Mouse (Mus musculus): ENCODE results near the gene Myo18a. TPM values are rescaled to one million over a fixed set of nuclear protein-coding genes. Genes with fewer than 3 reads are reported as not detected.
A peak's percentile ranks its signal among the peaks of the same experiment; 100 is the strongest.

The Myo18a gene
- polyA plus RNA-seq, 1 experiment from 2014 or later = 38.7 TPM

GRCm38 (mm10) chr11:77903761-77904160, 140.7 kb downstream of the Myo18a start:
- H3K9ac ChIP-seq (ENCODE audit: low read length) = no peak overlapping the region
- H3K27me3 ChIP-seq (ENCODE audit: control insufficient read depth, insufficient read depth, low read length) = no peaks in the 10 kb centered on the region

GRCm38 (mm10) chr11:77904707-77905106, 141.7 kb downstream of the Myo18a start:
- no peak overlapping the region for H3K4me2 ChIP-seq (replicated peaks; ENCODE audit: low read depth)
- WGBS = 55% methylated on average over 1 of the region's 1 CpGs
- no peaks in the 10 kb centered on the region for H3K27me3 ChIP-seq (ENCODE audit: control insufficient read depth, insufficient read depth, low read length)
- H3K9ac ChIP-seq (ENCODE audit: low read length) = no peak overlapping the region
- TF ChIP-seq EP300 (optimal IDR thresholded peaks at IDR 0.05) = no peak
- TF ChIP-seq CTCF (IDR thresholded peaks at IDR 0.05; ENCODE audit: low read depth) = no peak
- H3K9me3 ChIP-seq (ENCODE audit: control insufficient read depth, low read length) = no peaks in the 10 kb centered on the region
- H3K27ac ChIP-seq (replicated peaks) = no peak overlapping the region
- DNase-seq (ENCODE audit: low spot score) = no peak
- H3K4me3 ChIP-seq (ENCODE audit: low read depth, low read length) = no peak overlapping the region
- no peaks in the 10 kb centered on the region for H3K36me3 ChIP-seq (ENCODE audit: control insufficient read depth, insufficient read depth, low read length)
- H3K4me1 ChIP-seq (replicated peaks; ENCODE audit: control insufficient read depth, insufficient read depth) = no peaks in the 10 kb centered on the region; the same call in 1 of the 2 replicates
- ATAC-seq (ENCODE audit: low FRiP score, low TSS enrichment) = no peak

More at GRCm38 (mm10) chr11:77903761-77904160, 140.7 kb downstream of the Myo18a start:
- Histone ChIP-seq H3K36me3 (ENCODE audit: control insufficient read depth, insufficient read depth, low read length) (no peaks in the 10 kb centered on the region), H3K4me3 (ENCODE audit: low read depth, low read length) (no peak overlapping the region), H3K27ac (replicated peaks) (no peak overlapping the region), H3K9me3 (ENCODE audit: control insufficient read depth, low read length) (no peaks in the 10 kb centered on the region), H3K4me2 (replicated peaks; ENCODE audit: low read depth) (no peak overlapping the region), H3K4me1 (replicated peaks; ENCODE audit: control insufficient read depth, insufficient read depth) (no peaks in the 10 kb centered on the region; the same call in 1 of the 2 replicates)
- WGBS = 23% methylated on average over 3 of the region's 3 CpGs
- TF ChIP-seq EP300 (optimal IDR thresholded peaks at IDR 0.05) (no peak), CTCF (IDR thresholded peaks at IDR 0.05; ENCODE audit: low read depth) (peak; percentile 22)
- ATAC-seq (ENCODE audit: low FRiP score, low TSS enrichment) = no peak
- DNase-seq (ENCODE audit: low spot score) = no peak

- Histone ChIP-seq H3K9me3 (ENCODE audit: control insufficient read depth, low read length) (no peaks in the 10 kb centered on the region), H3K27ac (replicated peaks) (no peak overlapping the region), H3K4me2 (replicated peaks; ENCODE audit: low read depth) (no peak overlapping the region), H3K9ac (ENCODE audit: low read length) (no peak overlapping the region), H3K36me3 (ENCODE audit: control insufficient read depth, insufficient read depth, low read length) (no peaks in the 10 kb centered on the region), H3K4me3 (ENCODE audit: low read depth, low read length) (no peak overlapping the region), H3K4me1 (replicated peaks; ENCODE audit: control insufficient read depth, insufficient read depth) (no peaks in the 10 kb centered on the region; the same call in 1 of the 2 replicates), H3K27me3 (ENCODE audit: control insufficient read depth, insufficient read depth, low read length) (no peaks in the 10 kb centered on the region)
- TF ChIP-seq CTCF (IDR thresholded peaks at IDR 0.05; ENCODE audit: low read depth) = no peak
- 51% methylated on average over 19 of the region's 19 CpGs for WGBS
- no peak for ATAC-seq (ENCODE audit: low FRiP score, low TSS enrichment)
- no peak for DNase-seq (ENCODE audit: low spot score)
These were observed 143.1 kb downstream of the Myo18a start for GRCm38 (mm10) chr11:77906097-77906687.

- H3K9ac ChIP-seq (ENCODE audit: low read length) = no peak overlapping the region
- ATAC-seq (ENCODE audit: low FRiP score, low TSS enrichment) (no peak), DNase-seq (ENCODE audit: low spot score) (no peak)
- TF ChIP-seq CTCF (IDR thresholded peaks at IDR 0.05; ENCODE audit: low read depth) (no peak), EP300 (optimal IDR thresholded peaks at IDR 0.05) (no peak)
- H3K9me3 ChIP-seq (ENCODE audit: control insufficient read depth, low read length) = no peaks in the 10 kb centered on the region
- 25% methylated on average over 9 of the region's 9 CpGs for WGBS
- no peak overlapping the region for H3K27ac ChIP-seq (replicated peaks)
- H3K4me1 ChIP-seq (replicated peaks; ENCODE audit: control insufficient read depth, insufficient read depth) = no peaks in the 10 kb centered on the region; the same call in 1 of the 2 replicates
- H3K27me3 ChIP-seq (ENCODE audit: control insufficient read depth, insufficient read depth, low read length) = no peaks in the 10 kb centered on the region
- no peak overlapping the region for H3K4me3 ChIP-seq (ENCODE audit: low read depth, low read length)
- no peaks in the 10 kb centered on the region for H3K36me3 ChIP-seq (ENCODE audit: control insufficient read depth, insufficient read depth, low read length)
- H3K4me2 ChIP-seq (replicated peaks; ENCODE audit: low read depth) = no peak overlapping the region
These were observed 143.7 kb downstream of the Myo18a start for GRCm38 (mm10) chr11:77906747-77907174.

- Histone ChIP-seq H3K27me3 (ENCODE audit: control insufficient read depth, insufficient read depth, low read length) (no peaks in the 10 kb centered on the region), H3K27ac (replicated peaks) (no peak overlapping the region), H3K9me3 (ENCODE audit: control insufficient read depth, low read length) (no peaks in the 10 kb centered on the region), H3K4me1 (replicated peaks; ENCODE audit: control insufficient read depth, insufficient read depth) (no peaks in the 10 kb centered on the region), H3K36me3 (ENCODE audit: control insufficient read depth, insufficient read depth, low read length) (no peaks in the 10 kb centered on the region), H3K4me2 (replicated peaks; ENCODE audit: low read depth) (no peak overlapping the region), H3K9ac (ENCODE audit: low read length) (no peak overlapping the region), H3K4me3 (ENCODE audit: low read depth, low read length) (no peak overlapping the region)
- no peak for DNase-seq (ENCODE audit: low spot score)
- TF ChIP-seq CTCF (IDR thresholded peaks at IDR 0.05; ENCODE audit: low read depth) = no peak
- TF ChIP-seq EP300 (optimal IDR thresholded peaks at IDR 0.05) = no peak
- WGBS = 56% methylated on average over 4 of the region's 4 CpGs
- ATAC-seq (ENCODE audit: low FRiP score, low TSS enrichment) = no peak
These were observed 145.4 kb downstream of the Myo18a start for GRCm38 (mm10) chr11:77908468-77908867.

- no peak for ATAC-seq (ENCODE audit: low FRiP score, low TSS enrichment)
- H3K36me3 ChIP-seq (ENCODE audit: control insufficient read depth, insufficient read depth, low read length) = no peaks in the 10 kb centered on the region
- H3K27ac ChIP-seq (replicated peaks) = no peak overlapping the region
These were observed 146.3 kb downstream of the Myo18a start for GRCm38 (mm10) chr11:77909376-77909775.

More at GRCm38 (mm10) chr11:77909376-77909775, 146.3 kb downstream of the Myo18a start:
- Histone ChIP-seq H3K27me3 (ENCODE audit: control insufficient read depth, insufficient read depth, low read length) (no peaks in the 10 kb centered on the region), H3K9me3 (ENCODE audit: control insufficient read depth, low read length) (no peaks in the 10 kb centered on the region), H3K4me3 (ENCODE audit: low read depth, low read length) (no peak overlapping the region), H3K4me1 (replicated peaks; ENCODE audit: control insufficient read depth, insufficient read depth) (no peaks in the 10 kb centered on the region), H3K4me2 (replicated peaks; ENCODE audit: low read depth) (no peak overlapping the region), H3K9ac (ENCODE audit: low read length) (no peak overlapping the region)
- WGBS = 31% methylated on average over 5 of the region's 5 CpGs
- no peak for TF ChIP-seq CTCF (IDR thresholded peaks at IDR 0.05; ENCODE audit: low read depth)
- no peak for DNase-seq (ENCODE audit: low spot score)
